Mouse (Mus musculus) gastrocnemius, postnatal 36 days (tissue): ENCODE results near the gene Scimp. TPM values are rescaled to one million over a fixed set of nuclear protein-coding genes. Genes with fewer than 3 reads are reported as not detected.
"Not testable (repeated sequence)": the region's sequence is repeated elsewhere in the genome, so short reads cannot be mapped to it uniquely, and the experiment has no call there.

Experiments used
- DNase-seq, 2 experiments: peaks; one replicate each; pipeline ENCODE4 v3.0.0; 2022
- intact Hi-C: fragments of 180-260 bp; cut with DNase I; formaldehyde crosslinking; loops from one replicate; pipeline ENCODE4 v1.15.1; 2025
- total RNA-seq, 2 experiments: library from RNA; stranded (reverse); gene quantifications; 2 replicates each; pipeline ENCODE4 v1.2.3; 2021

Scimp gene
- total RNA-seq, 2 experiments from 2014 or later = not detected

DNA sequence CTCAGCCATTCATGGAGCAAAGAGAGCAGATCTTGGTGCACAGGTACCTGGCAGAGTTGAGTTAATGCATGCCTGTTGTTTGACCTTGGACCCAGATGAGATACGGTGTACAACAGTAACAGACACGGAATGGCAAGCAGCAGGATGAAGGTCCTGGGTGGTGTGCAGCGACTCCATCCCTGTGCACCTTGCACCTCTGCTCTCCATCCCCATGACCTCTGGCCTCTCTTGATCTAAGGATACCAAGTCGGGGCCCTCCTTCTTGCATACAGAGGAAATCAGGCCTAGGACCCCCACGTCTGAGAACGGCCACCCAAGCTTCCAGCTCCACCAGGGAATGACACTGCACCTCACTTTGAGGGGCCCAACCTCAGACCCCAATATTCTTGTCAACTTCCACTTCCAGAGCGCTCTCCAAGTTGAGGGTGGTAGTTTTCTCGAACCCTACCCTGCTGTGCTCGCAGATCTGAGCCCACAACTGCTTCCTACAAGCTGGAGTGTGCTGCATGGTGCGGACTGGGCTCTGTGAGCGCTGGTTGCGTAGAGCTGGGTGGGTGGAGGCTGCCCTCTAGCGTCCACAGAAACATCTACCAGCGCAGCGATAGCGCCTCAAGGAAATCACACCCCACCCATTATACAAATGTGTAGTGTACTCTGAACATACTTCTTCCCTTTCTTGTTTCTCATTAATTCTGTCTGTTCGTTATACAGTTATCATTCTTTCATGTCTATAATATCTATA is 35.4 kb downstream of the Scimp start:
- DNase-seq = peak; percentile 53 to 60
- intact Hi-C loops = loop anchor here (2.0 kb wide), 1 partner anchor 38 kb away; no protein-coding TSS in a partner anchor

- intact Hi-C loops = no loop called here
- no peak for DNase-seq
Measured at GRCm38 (mm10) chr11:70770804-70771203, 41.6 kb downstream of the Scimp start.

DNA sequence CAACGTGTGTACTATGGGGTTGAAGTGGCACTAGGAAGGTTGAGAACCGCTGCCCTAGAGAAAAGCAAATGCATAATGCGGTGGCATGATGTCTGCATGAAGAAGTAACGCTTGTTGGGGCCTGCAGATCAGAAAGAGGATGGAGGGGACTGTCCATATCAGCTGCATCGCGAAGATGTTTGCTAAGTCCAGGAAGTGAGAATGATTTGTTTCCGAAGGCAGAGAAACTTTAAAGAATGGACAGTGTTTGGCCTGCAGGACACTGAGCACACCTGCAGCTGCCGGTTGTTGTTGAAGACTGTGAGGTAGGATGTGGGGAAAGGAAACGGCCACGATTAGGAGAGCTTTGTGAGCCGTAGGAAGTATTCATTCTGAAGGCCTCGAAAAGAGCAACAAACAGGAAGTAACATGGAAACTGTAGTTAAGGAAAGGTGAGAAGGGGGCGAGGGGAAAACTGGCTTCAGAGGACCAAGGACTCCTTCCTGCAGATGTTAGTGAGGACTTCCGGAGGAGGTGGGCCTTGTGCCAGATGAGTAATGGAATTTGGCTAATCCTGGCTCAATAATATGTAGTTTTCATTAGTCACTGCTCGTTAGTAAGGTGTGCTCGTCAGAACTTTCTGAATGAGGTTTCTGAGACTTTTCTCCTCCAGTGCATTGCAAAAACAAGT is 46.5 kb downstream of the Scimp start:
- DNase-seq = no peak

DNA sequence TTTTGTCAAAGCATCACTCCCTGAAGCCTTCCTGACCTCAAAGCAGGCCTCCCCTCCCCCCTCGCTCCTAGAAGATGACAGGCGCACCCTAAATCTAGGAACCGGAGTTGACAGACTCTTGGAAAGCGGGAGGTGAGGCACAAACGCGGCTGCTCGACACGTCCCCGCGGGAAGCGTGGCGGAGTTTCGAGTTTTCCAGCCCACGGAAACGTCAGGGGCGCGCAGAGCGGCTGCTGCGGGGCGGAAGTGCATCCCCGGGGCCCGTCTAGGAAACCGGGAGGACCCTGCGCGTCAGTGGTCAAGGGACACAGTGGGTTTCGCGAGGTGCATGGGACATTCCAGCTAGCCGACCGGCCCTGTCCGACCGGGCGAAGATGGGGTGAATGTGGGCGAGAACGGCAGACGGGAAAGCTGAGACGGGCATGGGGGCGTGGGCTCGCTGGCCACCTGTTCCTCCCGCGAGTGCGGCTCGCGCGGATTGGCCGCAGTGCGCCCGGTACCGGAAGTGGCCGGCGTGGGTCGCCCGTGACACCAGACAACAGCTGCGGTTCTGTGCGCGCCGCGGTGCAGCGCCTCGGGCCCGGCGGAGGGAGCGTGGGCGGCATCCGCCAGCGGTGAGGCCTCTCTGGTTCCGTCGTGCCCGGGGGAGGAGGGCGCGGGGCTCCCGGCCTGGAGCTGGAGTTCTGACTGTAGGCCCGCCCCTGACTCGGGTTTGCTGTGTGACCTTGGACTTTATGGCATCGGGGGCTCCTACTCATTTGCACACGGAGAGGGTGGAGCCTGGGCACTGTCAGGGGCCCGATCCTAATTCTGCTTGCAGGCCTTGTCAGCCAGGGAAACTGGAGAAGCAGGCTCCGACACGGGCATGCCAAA is 48.2 kb downstream of the Scimp start, which contains the start of gene Zfp3:
Zfp3 (plus strand) TSS at position 274 of the 873 bp plus-strand sequence.
- DNase-seq = peak; percentile 63 to 81
- intact Hi-C loops = no loop called here

More for the DNA sequence above, 46.5 kb downstream of the Scimp start:
- intact Hi-C loops = no loop called here

- intact Hi-C loops = no loop called here
- no peak for DNase-seq
Measured at GRCm38 (mm10) chr11:70763582-70763935, 48.8 kb downstream of the Scimp start.

DNA sequence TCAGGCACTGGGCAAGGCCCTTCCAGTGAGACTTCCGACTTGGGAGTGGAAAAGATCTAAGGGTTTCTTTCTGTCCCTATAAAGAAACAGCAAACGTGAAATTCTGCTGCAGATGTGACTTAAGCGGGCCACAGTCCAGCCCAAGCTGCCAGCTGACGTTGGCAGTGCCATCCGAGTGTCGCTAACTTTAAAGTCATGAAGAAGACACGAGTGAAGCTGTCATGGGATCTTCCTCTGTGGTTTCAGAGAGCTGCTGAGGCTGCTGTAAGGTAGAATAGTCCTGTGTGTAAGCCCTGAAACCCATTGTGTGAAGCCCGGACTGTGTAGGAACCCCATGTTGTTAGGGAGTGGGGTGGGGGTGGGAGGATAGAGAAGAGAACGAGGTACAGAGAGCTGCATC is 49.7 kb downstream of the Scimp start:
- no peak for DNase-seq
- intact Hi-C loops = no loop called here

DNA sequence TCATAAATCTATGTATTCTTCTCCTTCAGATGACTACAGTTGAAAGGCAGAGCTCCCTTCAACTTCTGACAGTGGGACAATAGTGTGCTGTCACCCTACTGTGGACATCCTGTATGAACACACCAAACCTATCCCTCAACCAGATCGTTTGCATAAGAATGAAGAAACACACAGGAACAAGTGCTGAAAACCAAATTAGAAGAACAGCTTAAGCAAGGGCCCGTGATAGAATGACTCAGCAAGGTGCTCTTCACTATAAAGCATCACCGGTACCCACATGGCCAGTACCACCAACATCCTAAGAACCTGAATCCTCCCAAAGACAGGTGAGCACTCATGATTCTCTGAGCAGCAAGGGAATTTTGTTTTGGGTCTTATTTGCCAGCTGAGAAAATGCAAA is 51.9 kb downstream of the Scimp start:
- DNase-seq, intact Hi-C loops: not testable (repeated sequence)

GRCm38 (mm10) chr11:70755645-70756044 is 56.7 kb downstream of the Scimp start:
- intact Hi-C loops = loop anchor here (2.0 to 5.0 kb wide), 3 partner anchors 73 to 238 kb away; partner anchors contain the start of gene Gltpd2
- DNase-seq = peak; percentile 74 to 75

GRCm38 (mm10) chr11:70754958-70755357 is 57.4 kb downstream of the Scimp start:
- DNase-seq = no peak
- intact Hi-C loops = loop anchor here (2.0 to 5.0 kb wide), 3 partner anchors 72 to 238 kb away; partner anchors contain the start of gene Gltpd2

GRCm38 (mm10) chr11:70754476-70754875 is 57.9 kb downstream of the Scimp start:
- no peak for DNase-seq
- intact Hi-C loops = loop anchor here (2.0 kb wide), 1 partner anchor 72 kb away; no protein-coding TSS in a partner anchor

DNA sequence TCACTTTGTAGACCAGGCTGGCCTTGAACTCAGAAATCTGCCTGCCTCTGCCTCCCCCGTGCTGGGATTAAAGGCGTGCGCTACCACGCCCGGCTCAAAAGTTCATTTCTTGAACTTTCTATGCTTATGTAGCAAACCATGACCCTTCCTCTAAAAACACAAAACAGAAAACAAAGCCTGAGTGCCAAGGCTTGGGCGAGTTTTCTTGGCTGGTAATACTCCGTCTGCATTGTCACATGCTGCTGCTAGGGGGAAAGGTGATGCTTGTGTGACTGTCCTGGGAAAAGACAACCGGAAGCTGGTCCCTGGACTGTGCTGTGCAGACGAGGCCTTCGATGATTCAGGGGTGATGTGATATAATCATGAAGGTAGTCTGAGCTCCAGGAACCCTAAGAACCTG is 59.2 kb downstream of the Scimp start:
- DNase-seq = no peak
- intact Hi-C loops = no loop called here

GRCm38 (mm10) chr11:70752337-70753017 is 59.9 kb downstream of the Scimp start:
- intact Hi-C loops = no loop called here
- DNase-seq = no peak

DNA sequence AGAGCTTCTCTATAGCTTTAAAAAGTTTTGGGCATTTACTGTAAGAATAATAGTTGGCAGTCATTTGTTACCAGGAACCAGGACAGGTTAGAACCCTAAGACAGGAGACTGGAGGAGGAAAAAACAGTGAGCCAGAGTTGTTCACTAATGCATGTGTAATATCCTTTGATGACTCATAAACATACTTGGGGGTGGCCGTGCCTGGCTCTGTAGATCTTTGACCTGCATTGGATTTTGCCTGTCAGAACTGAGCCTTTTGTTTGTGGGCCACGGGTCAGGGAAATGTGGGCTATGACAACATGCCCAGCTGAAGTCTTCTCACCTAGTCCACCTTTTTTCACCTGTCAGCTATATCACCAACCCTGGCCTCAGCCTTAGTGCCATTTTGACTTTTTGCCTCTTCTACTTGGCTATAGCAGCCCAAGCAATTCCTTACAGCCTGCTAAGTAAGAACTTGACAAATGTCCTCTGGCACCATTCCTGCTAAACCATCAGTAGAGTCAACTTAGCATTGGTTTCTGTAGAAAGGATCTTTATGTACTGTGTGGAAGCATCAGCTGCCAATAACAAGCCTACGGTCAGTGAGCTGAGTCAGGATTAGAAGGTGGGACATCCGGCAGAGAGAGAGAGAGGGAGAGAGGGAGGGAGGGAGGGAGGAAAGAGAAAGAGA is 64.4 kb downstream of the Scimp start:
- intact Hi-C loops = no loop called here
- no peak for DNase-seq

DNA sequence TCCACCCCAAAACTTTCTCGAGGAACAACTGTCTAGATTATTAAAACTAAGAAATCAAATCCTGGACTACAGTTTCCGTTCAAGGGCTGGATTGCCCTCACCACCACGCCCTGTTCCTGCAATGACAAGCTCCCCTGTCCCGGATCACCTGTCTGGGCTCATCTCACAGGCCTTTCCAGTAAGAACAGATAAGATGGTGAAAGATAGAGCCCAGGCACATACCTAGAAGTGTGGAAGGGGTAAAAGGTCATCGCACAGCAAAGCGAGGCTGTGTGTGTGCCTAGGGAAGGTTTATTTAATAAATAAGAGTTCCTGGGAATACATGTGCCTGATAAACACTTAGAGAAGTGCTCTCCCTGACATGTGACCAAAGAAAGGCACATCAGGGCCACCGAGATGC is 66.8 kb downstream of the Scimp start:
- intact Hi-C loops = no loop called here

DNA sequence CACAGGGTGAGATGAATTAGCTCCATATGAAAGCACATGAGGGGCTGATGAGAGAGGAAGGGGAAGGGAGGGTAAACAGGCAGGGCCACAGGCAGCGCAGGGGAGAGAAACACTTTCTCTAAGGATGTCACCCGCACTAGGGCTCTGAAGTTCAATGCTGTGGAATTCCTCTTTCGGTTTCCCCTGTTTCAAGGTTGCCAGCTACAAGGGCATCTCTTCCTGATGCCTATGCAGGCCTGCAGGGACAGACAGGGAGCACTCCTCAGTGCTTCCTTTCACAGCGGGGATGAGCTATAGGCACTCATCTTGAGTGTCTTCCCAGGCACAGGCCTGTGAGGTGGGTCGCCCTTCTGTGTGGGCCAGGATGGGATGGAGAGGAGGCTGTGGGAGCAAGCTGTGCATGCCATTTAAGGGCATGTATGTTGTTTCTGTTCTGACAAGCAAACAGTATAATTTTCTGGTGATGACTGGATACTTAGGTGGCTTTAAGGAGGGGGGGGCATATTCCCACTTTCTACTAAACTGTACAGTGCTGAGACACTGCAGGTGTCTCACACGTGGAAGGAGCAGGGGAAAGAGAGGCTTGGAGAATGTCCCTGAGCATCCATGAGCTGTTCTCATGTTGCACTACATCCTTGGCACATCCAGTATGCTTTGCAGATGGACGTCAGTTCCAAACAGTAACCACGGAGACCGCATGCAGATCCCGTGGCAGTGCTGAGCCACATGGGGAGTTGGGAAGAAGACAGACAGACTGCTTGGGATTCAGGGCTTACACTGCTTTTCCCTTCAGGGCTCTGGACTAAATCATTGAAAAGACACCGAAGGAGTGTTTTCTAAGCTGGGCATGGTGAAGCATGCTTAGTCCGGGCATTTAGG is 69.6 kb downstream of the Scimp start:
- DNase-seq = no peak
- intact Hi-C loops = no loop called here

More for the DNA sequence above, 66.8 kb downstream of the Scimp start:
- DNase-seq = no peak

DNA sequence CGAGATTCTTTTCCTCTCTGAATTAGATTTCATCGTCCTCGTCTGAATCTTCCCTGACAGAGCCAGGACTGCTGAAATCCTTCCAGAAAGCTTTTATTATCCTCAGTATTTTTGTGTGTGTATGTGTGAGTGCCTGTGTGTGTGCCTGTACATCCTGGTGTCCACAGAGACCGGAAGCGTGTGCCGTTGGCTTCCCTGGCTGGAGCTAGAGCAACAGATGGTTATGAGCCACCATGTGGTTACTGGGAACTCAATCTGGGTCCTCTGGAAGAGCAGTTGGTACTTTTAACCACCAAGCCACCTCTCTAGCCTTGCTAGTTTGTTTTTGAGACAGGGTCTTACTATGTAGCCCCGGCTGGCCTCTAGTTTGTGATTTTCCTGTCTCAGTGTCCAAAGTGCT is 70.3 kb downstream of the Scimp start:
- intact Hi-C loops = no loop called here
- DNase-seq = no peak

DNA sequence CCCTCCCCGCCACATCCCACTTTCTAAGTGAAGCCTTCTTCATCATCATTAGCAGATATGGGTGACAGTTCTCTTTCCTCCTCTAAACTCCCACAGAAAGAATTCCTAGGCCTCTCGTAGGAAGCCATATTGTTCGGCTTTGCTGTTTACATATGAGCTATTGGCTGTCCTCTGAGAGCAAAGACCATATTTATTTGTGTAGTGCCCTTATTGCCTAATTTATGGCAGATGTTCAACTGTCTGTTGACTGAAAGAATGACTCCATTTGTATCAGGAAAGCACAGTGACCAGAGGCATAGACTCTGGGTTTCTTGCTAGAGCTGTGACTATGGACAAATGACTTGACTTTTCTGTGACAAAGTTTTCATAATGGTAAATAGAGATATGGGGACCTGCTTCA is 70.8 kb downstream of the Scimp start:
- DNase-seq = no peak
- intact Hi-C loops = no loop called here
